Mouse (Mus musculus) gastrocnemius, postnatal 10 days (tissue): Measurements from ENCODE around the gene Gm4881. TPM values are rescaled to one million over a fixed set of nuclear protein-coding genes. Genes with fewer than 3 reads are reported as not detected.
"Not testable (repeated sequence)": the region's sequence is repeated elsewhere in the genome, so short reads cannot be mapped to it uniquely, and the experiment has no call there.

Experiments
- DNase-seq: peaks from one replicate; pipeline ENCODE4 v3.0.0; 2021; ENCODE audit warnings: mixed read lengths
- microRNA-seq, 2 experiments: library from miRNA; unstranded; fragments of <30 nt; microRNA quantifications; one replicate each; pipeline ENCODE4 v1.2.0; 2021
- total RNA-seq, 2 experiments: library from RNA; stranded (reverse); gene quantifications; 2 replicates each; pipeline ENCODE4 v1.2.3; 2021

The Gm4881 gene
- total RNA-seq, 2 experiments from 2014 or later, result not detected

DNA sequence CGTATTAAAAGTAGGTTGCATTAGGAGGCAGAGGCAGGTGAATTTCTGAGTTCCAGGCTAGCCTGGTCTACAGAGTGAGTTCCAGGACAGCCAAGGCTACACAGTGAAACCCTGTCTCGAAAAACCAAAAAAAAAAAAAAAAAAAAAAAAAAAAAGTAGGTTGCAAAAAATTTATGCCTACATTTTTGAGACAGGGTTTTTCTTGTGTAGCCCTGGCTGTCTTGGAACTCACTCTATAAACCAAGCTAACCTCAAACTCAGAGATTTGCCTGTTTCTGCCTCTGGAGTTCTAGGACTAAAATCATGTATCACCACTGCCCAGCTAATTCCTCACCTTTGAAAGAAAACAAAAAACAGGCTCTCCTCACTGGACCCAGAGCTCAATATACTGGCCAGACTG is 48.5 kb downstream of the Gm4881 start:
- not testable (repeated sequence) for DNase-seq

GRCm38 (mm10) chr7:24892125-24892583 is 52.1 kb downstream of the Gm4881 start:
- no peak for DNase-seq

GRCm38 (mm10) chr7:24891241-24892124 is 52.8 kb downstream of the Gm4881 start:
- DNase-seq, result no peak

DNA sequence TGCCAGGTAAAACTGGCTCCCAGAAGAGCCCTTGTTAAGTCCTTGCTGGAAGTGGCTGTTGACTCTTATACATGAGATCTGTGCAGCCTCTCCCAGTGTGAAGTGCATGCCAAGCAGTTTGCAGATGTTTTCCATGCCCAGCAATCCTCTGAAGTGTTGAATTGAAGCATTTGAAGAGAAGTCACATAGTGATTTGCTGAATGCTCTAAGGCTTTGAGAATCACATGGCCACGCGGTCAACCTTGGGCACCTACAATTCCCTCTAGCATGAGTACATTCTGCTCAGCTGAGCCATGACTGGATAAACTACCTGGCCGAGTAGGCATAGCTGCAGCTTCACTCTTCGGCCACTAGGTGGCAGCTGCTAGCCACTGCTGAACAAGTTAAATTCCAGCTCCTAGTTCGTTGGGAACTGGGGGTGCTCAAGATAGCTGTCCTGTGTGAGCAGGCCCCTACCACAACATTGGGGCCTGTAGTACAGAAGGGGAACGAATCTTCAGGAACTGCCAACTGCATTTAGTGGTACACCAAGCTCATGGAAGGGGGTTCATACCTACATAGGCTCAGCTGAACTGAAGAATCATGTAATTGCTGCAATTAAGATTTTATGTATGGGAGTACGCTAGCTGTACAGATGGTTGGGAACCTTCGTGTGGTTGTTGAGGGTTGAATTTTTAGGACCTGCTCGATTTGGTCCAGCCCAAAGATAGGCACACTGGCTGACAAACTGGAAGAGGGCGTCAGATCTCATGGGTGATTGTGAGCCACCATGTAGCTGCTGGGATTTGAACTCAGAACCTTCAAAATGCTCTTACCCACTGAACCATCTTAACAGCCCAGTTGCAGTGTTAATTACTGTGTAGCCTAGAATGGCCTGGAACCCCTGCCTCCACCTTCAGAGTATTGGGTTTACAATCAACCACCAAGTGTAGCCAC is 53.7 kb downstream of the Gm4881 start:
- DNase-seq, result peak; percentile 60

DNA sequence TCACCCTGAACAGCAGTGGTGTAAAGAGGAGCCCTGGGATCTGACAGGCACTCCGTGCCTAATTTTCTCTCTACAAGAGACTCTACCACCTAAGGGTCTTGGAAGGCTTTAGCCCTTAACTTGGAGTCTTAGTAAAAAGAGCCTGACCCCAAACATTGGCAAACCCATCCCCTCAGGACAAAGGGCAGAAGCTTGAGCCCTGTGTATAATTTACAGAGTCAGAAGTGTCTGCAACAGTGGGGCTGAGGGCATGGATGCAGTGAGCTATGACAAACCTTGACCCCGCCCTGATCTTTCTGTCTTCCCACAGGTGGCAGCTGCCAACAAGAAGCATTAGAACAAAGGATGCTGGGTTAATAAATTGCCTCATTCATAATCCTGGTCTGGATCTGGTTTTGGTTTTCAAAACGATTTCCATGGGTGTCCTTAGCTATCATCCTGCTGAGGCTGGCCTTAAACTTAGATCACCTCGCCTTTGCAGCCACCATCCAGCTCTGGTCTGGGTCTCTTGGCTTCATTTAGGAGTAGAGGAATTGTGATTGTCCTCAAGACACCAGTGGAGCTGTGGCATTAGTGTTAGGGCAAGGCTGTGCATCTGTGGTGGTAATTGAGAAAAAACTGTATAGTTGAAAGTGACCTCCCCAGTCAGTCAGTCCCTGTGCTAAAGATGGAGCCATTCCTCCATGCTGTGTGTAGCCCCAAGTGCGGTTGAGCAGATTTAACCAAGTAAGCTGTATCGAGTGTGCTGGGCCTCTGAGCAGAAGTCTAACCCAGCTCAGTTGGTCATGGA is 54.7 kb downstream of the Gm4881 start:
- DNase-seq, result no peak

DNA sequence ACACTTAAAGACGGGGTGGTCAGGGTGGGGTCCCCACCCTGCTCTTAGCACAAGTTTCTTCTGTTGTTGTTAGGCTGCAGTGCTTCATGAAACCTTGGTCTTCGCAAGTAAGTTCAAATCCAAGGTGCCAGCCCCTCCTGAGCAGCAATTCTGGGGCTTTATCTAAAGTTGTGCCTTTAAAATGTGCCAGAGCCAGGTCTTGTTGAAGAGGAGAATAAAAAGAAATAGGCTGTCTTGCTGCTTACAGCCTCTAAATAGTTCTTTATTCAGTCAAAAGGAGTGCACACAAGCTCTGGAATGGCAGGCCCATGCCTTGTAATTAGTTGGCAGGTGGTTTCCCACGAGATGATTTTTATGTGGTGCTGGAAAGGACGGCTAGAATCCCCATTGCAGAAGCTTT is 57.2 kb downstream of the Gm4881 start:
- no peak for DNase-seq

GRCm38 (mm10) chr7:24886308-24886633 is 58.0 kb downstream of the Gm4881 start:
- no peak for DNase-seq

DNA sequence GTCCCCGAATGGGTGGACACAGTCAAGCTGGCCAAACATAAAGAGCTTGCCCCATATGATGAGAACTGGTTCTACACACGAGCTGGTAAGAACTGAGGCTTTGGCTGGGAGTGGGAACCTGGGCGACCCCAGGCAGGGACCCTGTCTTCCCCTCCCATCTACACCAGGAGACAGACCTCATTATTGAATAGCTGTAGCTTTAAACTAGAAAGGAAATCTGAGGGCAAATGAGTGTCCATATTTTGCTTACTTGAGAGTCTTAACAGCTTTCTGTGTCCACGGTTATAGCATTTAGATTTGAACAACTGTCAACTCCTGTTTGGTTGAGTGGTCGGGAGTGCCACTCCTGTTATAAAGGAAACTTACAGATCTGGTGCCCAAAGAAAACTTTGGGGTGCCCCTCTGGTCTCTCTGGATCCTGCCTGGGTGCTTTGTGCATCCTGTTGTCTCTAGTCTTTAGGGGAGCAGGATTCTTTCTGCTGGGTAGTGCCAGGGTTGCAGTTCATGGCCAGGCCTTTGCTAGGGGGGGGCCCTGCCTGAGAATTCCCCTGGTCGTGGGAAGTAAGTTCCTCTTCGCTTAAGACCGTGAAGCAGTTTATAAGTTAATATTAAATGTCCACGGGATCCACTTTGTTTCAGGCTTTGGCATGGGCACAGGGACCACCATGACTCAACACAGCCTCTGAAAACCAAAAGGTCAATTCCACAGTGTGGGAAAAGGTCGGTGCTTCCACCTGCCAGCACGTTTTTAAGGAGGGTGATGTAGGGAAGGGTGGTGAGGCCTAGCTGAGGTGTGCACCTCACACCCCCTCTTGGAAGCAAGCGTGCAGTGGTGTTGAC is 58.6 kb downstream of the Gm4881 start:
- no peak for DNase-seq

- no peak for DNase-seq
Measured at GRCm38 (mm10) chr7:24884693-24885291, 59.5 kb downstream of the Gm4881 start.

DNA sequence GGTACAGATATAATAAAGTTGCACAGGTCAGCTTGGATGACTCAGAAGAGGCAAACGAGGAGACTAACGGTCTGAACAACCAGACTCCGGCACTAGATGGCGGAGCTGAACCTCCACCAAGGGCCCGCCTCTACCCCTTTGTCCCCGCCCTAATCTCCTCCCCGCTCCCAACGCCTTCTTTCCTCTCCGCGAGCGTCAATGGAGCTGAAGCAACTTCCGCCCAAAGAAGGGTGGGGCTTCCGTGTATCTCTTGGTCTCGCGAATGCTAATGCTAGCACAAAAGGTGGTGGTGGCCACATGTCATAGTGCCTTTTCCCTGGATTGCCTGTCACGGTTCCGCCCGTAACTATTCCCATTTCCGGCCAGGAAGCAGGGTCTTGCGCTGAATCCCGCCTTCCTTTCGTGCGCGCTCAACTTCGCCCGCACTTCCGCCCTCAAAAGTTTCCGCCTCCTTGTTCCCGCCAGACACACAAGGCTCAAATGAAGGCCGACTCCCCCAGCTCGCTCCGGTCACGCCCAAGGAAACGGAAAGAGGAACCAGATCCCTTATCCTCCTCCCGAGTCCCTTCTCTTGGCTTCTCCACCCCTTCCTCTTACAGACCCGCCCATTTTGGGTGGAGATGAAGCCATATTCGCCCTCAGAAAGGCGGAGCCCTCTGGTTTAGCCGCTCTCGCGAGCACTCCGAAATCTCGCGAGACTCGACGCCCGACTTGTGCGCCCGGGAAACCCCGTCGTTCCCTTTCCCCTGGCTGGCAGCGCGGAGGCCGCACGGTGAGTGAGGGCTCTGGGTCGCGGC is 60.2 kb downstream of the Gm4881 start, which contains the start of gene Rps19:
Gene Rps19, plus strand, starts transcription at position 476 of the 797 bp plus-strand sequence.
- DNase-seq, result peak; percentile 99

GRCm38 (mm10) chr7:24882416-24883199 is 61.7 kb downstream of the Gm4881 start:
- DNase-seq, result no peak

- DNase-seq, result no peak
Measured at GRCm38 (mm10) chr7:24879620-24880019, 64.7 kb downstream of the Gm4881 start.

DNA sequence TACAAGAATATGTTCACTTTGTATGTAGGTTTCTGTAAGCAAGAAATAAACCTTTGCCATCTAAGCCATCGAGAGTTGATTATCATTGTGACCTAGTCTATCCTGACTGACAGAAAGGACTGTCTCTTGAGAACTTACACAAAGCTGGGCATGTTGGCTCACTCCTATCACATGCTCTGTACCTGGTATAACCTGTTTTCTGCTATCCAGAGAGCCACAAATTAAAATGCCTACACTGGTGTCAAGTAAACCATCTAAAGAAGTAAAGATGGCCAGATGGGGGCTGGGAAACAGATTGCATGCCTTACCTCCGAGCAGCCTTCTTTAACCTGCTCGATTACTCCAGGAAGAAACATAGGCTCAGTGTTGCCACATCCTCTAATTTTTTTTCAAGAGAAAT is 66.7 kb downstream of the Gm4881 start:
- no peak for DNase-seq

Small RNA genes within 50 kb of the gene (microRNA-seq; reads per million reads assigned to microRNA genes)
- gene Mir7046, result 0.95 to 1.0 reads per million in 2 experiments
- 0.25 to 0.32 reads per million in 2 experiments for gene Mir7047

Other genes starting within 250 kb of the Gm4881 start
- gene BC049730, start 235.3 kb downstream of the Gm4881 start, total RNA-seq, result not detected
- not detected for gene Gm4763, start 217.6 kb downstream of the Gm4881 start, total RNA-seq
- gene Cd177, start 184.2 kb downstream of the Gm4881 start, total RNA-seq, result under 1 TPM in 1 of 2 experiments, not detected in 1; 0.77 TPM
- not detected for gene Ceacam10, start 167.3 kb downstream of the Gm4881 start, total RNA-seq
- 1 to 10 TPM in 1 of 2 experiments, not detected in 1; 1.7 TPM for gene Gm9844, start 82.3 kb downstream of the Gm4881 start, total RNA-seq
- gene Lypd4, start 74.6 kb downstream of the Gm4881 start, total RNA-seq, result not detected
- gene Dmrtc2, start 74.4 kb downstream of the Gm4881 start, total RNA-seq, result not detected
- gene Rps19, start 60.1 kb downstream of the Gm4881 start, total RNA-seq, result 100 to 1,000 TPM; 680 to 704 TPM
- gene Cd79a, start 47.1 kb downstream of the Gm4881 start, total RNA-seq, result 1 to 10 TPM in 1 of 2 experiments, under 1 TPM in 1; 0.21 to 1.6 TPM
- gene Arhgef1, start 41.6 kb downstream of the Gm4881 start, total RNA-seq, result 10 to 100 TPM; 40.7 to 64.0 TPM
- gene Rabac1, start 28.3 kb upstream of the Gm4881 start, total RNA-seq, result 100 to 1,000 TPM; 163 to 166 TPM
- 1 to 10 TPM; 1.9 to 4.0 TPM for gene Atp1a3, start 61.5 kb upstream of the Gm4881 start, total RNA-seq
- gene Grik5, start 127.9 kb upstream of the Gm4881 start, total RNA-seq, result 10 to 100 TPM in 1 of 2 experiments, 1 to 10 TPM in 1; 7.2 to 11.0 TPM
- 1 to 10 TPM; 6.9 to 9.0 TPM for gene Zfp574, start 128.1 kb upstream of the Gm4881 start, total RNA-seq
- gene Pou2f2, start 235.2 kb upstream of the Gm4881 start, total RNA-seq, result under 1 TPM; 0.16 to 0.77 TPM